Mouse (Mus musculus) spleen, adult 2 months (tissue): ENCODE data around the gene Hmbs.

Experiments
- CTCF ChIP-seq: fragments of 200-500 bp; IDR thresholded peaks from 2 replicates; pipeline ENCODE4 v1.5.1; 2011; ENCODE audit warnings: mild to moderate bottlenecking, inconsistent platforms; ENCODE audit not compliant: insufficient read depth, insufficient read length, insufficient replicate concordance; ENCODE audit errors: extremely low read depth
- POLR2A ChIP-seq: fragments of 200-500 bp; IDR thresholded peaks from 2 replicates; pipeline ENCODE4 v1.6.1; 2011; ENCODE audit warnings: low read depth, low read length, inconsistent platforms

DNA sequence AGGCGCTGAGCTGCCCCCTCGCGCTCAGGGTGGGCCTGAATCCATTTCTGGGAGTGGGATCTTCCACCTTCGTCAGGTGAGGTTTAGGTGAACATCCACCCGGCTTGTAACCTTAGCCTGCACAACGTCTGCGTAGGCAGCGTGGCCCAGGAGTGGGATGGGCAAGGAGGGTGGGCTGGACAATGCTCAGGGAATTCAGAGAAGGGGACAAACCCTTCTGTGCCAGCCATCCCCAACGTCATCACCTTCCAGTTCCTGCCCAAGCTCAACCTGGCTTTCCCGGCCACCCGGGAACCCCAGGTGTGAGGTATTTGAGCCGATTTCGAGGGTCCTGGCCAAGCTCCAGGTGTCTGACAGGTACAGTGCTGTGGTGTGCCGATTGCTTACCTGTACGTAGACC is 35.8 kb upstream of the Hmbs start:
- TF ChIP-seq CTCF (no peak), POLR2A (no peak)
